Mouse (Mus musculus) embryonic fibroblast, embryonic 13.5 days (primary cell): ENCODE data around the gene Fam19a2. TPM values are rescaled to one million over a fixed set of nuclear protein-coding genes. Genes with fewer than 3 reads are reported as not detected.

Experiments used
- H3K27ac ChIP-seq: 2 replicates; pipeline ENCODE4 v1.5.1; 2012; ENCODE audit warnings: low read length, control low read depth, inconsistent platforms; ENCODE audit not compliant: insufficient read depth
- H3K4me1 ChIP-seq: 2 replicates; pipeline ENCODE4 v1.6.1; 2011; ENCODE audit warnings: low read length; ENCODE audit not compliant: control insufficient read depth, insufficient read depth
- H3K4me3 ChIP-seq: 2 replicates; pipeline ENCODE4 v1.5.1; 2011; ENCODE audit warnings: mild to moderate bottlenecking, control low read depth, low read length; ENCODE audit not compliant: insufficient read depth
- CTCF ChIP-seq: IDR thresholded peaks from 2 replicates; pipeline ENCODE4 v1.5.1; 2011; ENCODE audit warnings: mild to moderate bottlenecking, control low read depth, low read length, moderate library complexity, borderline replicate concordance; ENCODE audit not compliant: insufficient read depth
- POLR2A ChIP-seq: IDR thresholded peaks from 2 replicates; pipeline ENCODE4 v1.6.1; 2011; ENCODE audit warnings: low read depth, mild to moderate bottlenecking, control low read depth, low read length, moderate library complexity
- polyA plus RNA-seq: library from polyadenylated mRNA; stranded (reverse); fragments of >200 nt; gene quantifications from 2 replicates; pipeline ENCODE4 v1.2.4, GENCODE M21; 2011; ENCODE audit warnings: low read depth; ENCODE audit not compliant: missing spikeins, insufficient read length

Gene Fam19a2
- polyA plus RNA-seq, 1 experiment: 0.77 TPM

DNA sequence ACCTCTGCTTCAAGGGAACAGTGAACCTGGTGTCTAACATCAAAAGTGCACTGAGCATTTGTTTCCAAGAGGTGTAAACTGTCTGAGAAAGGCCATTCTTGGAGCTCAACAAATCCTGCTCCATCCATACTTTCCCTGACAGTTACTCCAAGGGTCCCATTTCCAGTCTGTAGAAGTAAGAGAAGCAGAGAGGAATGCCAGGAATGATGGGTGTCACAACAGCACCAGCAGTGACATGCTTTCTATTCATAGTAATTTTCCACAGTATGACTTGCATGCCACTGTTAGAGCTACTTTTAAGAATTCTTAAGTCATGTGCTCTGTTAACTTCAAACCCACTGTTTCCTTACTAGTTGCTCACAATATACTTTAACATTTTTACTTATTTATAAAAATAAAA, 331.2 kb downstream of the Fam19a2 start:
- no peak for TF ChIP-seq CTCF
- TF ChIP-seq POLR2A: no peak
- Histone ChIP-seq H3K4me1 (no peaks in the 10 kb centered on the region), H3K4me3 (no peak overlapping the region), H3K27ac (no peak overlapping the region)

DNA sequence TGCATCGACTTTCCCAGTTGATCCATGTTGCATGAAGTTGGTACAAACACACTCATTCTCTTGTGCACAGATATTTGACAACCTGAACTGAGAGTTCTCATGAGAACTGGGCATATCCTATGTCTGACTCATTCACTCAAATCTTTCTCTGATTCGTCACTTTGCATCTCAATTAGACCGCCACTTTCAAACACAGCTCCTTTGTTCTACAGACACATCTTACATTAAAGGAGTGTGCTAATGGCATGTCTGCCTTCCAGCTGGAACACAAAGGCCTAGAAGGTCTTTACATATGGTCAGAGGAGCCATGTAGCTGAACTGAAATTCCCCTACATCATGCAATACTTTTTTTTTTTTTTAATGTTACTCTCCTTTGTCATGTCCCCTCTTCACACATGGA, 333.3 kb downstream of the Fam19a2 start:
- Histone ChIP-seq H3K4me1 (no peaks in the 10 kb centered on the region), H3K27ac (no peak overlapping the region), H3K4me3 (no peak overlapping the region)
- TF ChIP-seq CTCF: no peak
- no peak for TF ChIP-seq POLR2A

DNA sequence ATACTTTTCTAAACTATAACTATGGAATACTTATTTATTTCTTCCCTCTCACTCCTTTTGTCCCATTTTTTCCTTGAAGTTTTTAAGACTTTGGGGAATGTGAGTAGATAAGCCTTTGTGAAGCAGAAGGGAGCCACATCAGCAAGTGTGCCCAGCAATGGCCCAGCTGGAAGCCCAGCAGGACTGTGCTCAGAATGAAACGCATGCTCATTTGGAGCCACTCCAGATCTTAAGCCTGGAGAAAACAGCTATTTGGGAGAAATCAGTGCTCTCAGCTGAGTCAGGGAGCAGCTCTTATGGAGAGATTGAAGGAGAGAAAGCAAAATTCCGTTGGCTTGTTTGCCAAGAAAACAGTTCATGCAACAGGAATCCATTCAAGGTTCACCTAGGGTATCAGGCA, 341.9 kb downstream of the Fam19a2 start:
- H3K4me1 ChIP-seq: no peaks in the 10 kb centered on the region
- TF ChIP-seq POLR2A (no peak), CTCF (no peak)
- no peak overlapping the region for H3K27ac ChIP-seq
- no peak overlapping the region for H3K4me3 ChIP-seq

DNA sequence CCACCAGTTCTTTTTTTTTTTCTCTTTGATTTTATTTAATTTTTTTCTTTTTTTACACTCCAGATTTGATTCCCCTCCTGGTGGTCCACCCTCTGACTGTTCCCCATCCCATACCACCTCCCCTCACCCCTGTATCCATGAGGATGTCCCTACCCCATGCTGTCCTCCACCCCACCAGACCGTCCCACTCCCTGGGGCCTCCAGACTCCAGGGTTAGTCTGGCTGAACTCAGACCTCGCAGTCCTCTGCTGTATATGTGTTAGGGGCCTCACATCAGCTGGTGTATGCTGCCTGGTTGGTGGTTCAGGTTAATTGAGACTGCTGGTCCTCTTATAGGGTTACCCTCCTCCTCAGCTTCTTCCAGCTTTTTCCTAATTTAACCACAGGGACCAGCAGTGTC, 362.9 kb downstream of the Fam19a2 start:
- Histone ChIP-seq H3K4me3 (no peak overlapping the region), H3K4me1 (no peaks in the 10 kb centered on the region), H3K27ac (no peak overlapping the region)
- TF ChIP-seq POLR2A (no peak), CTCF (no peak)

DNA sequence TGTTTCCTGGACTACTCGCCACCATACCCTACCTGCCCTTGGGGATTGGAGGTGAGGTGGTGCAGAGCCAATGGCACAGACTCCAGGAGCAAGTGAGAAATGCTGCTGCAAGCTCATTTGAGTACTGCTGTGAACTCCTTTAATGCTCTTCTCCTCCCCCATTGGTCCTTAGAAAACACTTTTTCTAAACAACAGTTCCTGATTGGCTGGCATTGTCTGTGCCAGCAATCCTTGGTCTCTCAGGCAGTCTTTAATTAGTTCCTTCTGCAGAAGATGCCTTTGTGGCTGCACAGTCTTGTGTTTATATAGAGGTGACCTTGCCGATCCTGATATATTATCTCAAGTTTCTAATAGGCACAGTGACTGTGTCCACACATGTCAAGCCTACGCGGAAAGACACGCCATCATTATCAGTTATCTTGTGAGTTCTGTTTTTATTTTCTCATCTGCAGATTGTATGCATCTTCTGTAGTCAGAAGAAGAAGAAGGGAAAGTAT, 365.5 kb downstream of the Fam19a2 start:
- TF ChIP-seq CTCF (no peak), POLR2A (no peak)
- H3K27ac ChIP-seq: no peak overlapping the region

DNA sequence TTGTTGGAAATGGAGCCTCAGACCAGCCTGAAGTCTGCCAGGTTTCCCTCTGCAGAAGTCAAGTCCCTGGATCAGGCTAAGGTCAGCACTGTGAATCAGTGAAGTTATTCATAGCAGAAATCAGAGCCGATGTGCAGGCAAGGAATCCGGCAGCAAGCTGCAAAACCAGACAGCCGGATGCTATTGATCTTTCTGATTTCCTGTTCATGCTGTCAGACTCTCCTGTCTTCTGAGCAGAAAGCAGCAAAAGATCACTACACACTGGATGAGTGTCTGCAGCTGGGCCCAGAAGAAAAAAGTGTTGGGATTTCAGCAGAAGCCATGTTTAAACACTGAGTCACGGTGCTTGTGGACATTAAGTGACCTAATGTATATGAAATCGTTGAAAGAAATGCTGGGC, 368.2 kb downstream of the Fam19a2 start:
- Histone ChIP-seq H3K4me1 (no peaks in the 10 kb centered on the region), H3K27ac (no peak overlapping the region), H3K4me3 (no peak overlapping the region)
- TF ChIP-seq POLR2A (no peak), CTCF (no peak)

More for the DNA sequence above, 365.5 kb downstream of the Fam19a2 start:
- no peaks in the 10 kb centered on the region for H3K4me1 ChIP-seq
- H3K4me3 ChIP-seq: no peak overlapping the region

DNA sequence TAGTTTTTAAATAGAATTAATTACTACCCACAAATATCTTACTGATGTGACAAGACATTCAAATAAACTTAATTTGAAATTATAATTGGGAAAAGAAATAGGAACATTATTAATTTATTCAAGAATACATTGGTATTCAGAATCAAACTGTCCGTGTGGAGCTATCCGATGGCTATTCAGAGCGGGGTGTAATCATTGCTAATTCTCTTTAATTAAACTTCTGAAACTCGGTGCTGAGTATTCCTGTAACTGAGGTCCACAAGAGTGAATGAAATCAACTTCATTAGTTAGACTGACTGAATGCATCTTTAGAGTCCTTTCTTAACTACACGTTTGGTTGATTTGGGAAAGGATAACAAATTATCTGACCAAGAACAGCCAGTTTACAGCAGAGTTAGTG, 372.9 kb downstream of the Fam19a2 start:
- H3K4me1 ChIP-seq: no peaks in the 10 kb centered on the region
- TF ChIP-seq CTCF (no peak), POLR2A (no peak)
- H3K27ac ChIP-seq: no peak overlapping the region
- no peak overlapping the region for H3K4me3 ChIP-seq

DNA sequence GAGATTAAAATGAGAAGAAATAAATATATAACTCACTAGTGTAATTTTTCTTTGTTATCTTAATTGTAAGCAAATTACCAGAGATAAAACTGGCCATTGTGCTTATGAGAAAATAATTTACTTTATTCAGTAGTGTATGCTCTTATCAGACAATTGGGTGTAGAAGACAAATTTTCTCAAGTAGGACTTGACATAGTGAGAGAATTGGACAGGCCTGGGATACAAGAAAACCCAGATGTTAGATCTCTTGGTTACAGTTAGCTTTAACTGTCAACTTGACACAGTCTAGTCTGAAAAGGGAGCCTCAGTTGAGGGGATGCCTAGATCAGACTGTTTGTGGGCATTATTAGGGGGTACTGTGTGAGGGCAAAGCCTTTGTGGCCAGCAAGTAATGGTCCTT, 373.7 kb downstream of the Fam19a2 start:
- Histone ChIP-seq H3K27ac (no peak overlapping the region), H3K4me3 (no peak overlapping the region), H3K4me1 (no peaks in the 10 kb centered on the region)
- no peak for TF ChIP-seq CTCF

DNA sequence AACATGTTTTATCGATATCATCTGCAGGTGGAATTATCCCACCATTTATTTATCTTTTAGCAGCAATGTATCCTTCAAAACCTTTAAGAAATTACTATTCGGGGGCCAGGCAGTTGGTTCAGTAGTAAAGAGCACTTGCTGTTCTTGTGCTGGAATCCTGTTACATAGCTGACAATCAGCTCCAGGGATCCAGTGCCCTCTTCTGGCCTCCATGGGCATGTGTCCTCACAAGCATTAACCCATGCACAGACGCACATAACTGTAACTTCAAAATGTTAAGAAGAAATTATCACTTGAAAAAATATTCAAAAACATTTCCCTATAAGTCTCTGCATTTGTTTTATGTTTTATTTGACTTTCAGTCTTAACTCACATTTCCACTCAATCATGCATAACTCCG, 381.8 kb downstream of the Fam19a2 start:
- H3K4me1 ChIP-seq: no peaks in the 10 kb centered on the region
- no peak overlapping the region for H3K27ac ChIP-seq
- no peak for TF ChIP-seq POLR2A
- H3K4me3 ChIP-seq: no peak overlapping the region

DNA sequence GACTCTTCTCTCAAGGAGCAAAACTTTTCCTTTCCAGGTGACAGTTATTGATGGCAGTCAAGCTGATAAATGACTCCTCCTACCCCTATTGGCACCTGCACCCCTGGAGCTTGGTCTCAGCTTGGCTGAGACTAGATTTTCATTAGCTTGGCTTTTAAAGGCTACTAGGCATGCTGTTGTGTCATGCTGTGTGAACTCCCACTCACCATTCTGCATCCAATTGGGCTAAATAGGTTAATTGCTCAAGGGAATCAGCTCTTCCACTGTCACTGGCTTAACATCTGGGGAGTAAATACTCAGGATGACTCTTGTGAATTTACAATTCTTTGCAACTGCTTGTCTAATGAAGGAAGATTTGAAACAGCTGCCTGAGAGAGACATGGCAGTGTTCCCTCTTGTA, 407.4 kb downstream of the Fam19a2 start:
- H3K4me1 ChIP-seq: no peaks in the 10 kb centered on the region
- no peak overlapping the region for H3K27ac ChIP-seq
- H3K4me3 ChIP-seq: no peak overlapping the region
- TF ChIP-seq POLR2A (no peak), CTCF (no peak)

DNA sequence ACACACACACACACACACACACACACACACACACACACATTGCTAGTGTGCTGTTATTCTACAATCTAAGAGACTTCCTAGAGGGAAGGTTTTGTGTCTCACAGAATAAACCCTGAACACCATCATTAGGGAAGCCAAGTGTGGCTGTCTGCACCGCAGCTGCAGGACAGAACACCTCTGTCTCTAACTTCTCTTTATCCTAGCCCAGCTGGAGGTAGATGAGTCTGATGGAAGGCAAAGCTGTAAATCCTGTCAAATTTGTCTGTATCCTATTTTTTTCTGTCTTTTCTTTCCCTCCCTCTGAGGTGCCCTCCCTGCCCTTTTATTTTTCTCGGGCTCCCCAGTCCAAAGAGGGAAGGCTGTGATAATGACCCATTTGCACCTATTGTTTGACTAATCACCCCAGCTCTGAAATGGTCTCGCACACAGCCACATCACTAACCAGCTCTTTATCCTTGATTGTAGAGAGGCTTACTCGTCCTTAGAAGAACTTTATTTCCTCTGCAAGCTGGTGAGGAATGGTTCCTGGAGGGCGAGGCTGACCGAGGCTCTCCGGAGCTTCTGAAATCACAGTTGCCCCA, 414.6 kb downstream of the Fam19a2 start:
- no peak for TF ChIP-seq POLR2A
- TF ChIP-seq CTCF: no peak
- no peak overlapping the region for H3K27ac ChIP-seq
- H3K4me1 ChIP-seq: no peaks in the 10 kb centered on the region
- no peak overlapping the region for H3K4me3 ChIP-seq
